Comparison of ENCODE assay signal across 9 mouse cellular contexts in the genomic region with DNA sequence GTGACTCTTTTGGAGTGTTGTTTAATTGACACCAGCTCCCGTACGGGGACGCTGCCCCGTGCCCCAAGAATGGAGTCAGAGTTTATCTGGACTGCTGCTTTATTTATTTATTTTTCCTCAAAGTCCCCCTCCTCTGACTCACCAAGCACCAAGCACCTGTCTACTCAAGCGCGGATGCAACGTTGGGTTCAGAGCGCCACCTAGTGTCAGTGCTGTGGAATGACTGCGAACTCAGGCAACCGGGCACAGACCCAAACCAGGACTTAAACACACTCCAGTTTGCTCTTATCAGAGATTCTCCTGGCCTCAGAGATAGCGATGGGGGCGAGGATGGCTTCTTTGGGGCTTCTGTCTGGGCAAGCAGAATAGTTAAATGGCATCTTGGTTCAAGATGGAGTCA. TPM values are rescaled to one million over a fixed set of nuclear protein-coding genes. Genes with fewer than 3 reads are reported as not detected.
DNase-seq lines count a peak whose midpoint lies in the region; ATAC-seq and TF ChIP-seq lines count a peak whose summit lies in the region.
"Had no signal": no experiment of that assay in that cellular context is flagged by ENCODE, and none has a peak within 500 bp of the region (broad histone marks: within the 10 kb centered on the region; RNA-seq: fewer than 3 reads in every experiment).

No protein-coding gene starts in this region.

- H3K4me2 ChIP-seq in forebrain, embryonic 11.5 days (ENCODE audit: low read depth, low read length, severe bottlenecking): no peak overlapping the region
- no peak overlapping the region for H3K4me2 ChIP-seq in forebrain, embryonic 16.5 days (ENCODE audit: low read length)
- H3K4me2 ChIP-seq: limb, embryonic 15.5 days had no signal

- no peak overlapping the region for H3K9ac ChIP-seq in forebrain, embryonic 11.5 days (ENCODE audit: low read length)
- no peak overlapping the region for H3K9ac ChIP-seq in forebrain, embryonic 16.5 days (replicated peaks; ENCODE audit: low read depth, low read length)
- H3K9ac ChIP-seq: limb, embryonic 15.5 days had no signal

- no peaks in the 10 kb centered on the region for H3K4me1 ChIP-seq in forebrain, embryonic 11.5 days (replicated peaks; ENCODE audit: control insufficient read depth, insufficient read depth, low read length)
- peaks cover 2% of the 10 kb centered on the region; the same call in 1 of the 2 replicates for H3K4me1 ChIP-seq in forebrain, embryonic 16.5 days (replicated peaks; ENCODE audit: control insufficient read depth, insufficient read depth, low read length)
- H3K4me1 ChIP-seq in lung, adult 2 months (ENCODE audit: control insufficient read depth, insufficient read depth, low read length): no peaks in the 10 kb centered on the region

- H3K9me3 ChIP-seq in forebrain, embryonic 11.5 days (ENCODE audit: control insufficient read depth, low read length): no peaks in the 10 kb centered on the region
- H3K9me3 ChIP-seq in forebrain, embryonic 16.5 days (ENCODE audit: control insufficient read depth, low read length): no peaks in the 10 kb centered on the region
- H3K9me3 ChIP-seq: limb, embryonic 15.5 days had no signal

- TF ChIP-seq CTCF in lung, adult 2 months (IDR thresholded peaks at IDR 0.05; ENCODE audit: insufficient read depth, low read length): peak; percentile 97

- no peaks in the 10 kb centered on the region for H3K36me3 ChIP-seq in forebrain, embryonic 11.5 days (ENCODE audit: control insufficient read depth, insufficient read depth, low read length)
- no peaks in the 10 kb centered on the region for H3K36me3 ChIP-seq in forebrain, embryonic 16.5 days (ENCODE audit: control insufficient read depth, insufficient read depth)
- H3K36me3 ChIP-seq: limb, embryonic 15.5 days had no signal

- no peak for ATAC-seq in forebrain, embryonic 11.5 days (replicated peaks; ENCODE audit: low FRiP score)
- no peak for ATAC-seq in forebrain, embryonic 16.5 days

- no peak overlapping the region for H3K27ac ChIP-seq in forebrain, embryonic 11.5 days (ENCODE audit: low read depth, low read length)
- no peak overlapping the region for H3K27ac ChIP-seq in forebrain, embryonic 16.5 days (ENCODE audit: low read length)

- no peak for TF ChIP-seq POLR2A in lung, adult 2 months (IDR thresholded peaks at IDR 0.05; ENCODE audit: borderline replicate concordance, extremely low read depth, low read depth, low read length)

- no peak overlapping the region for H3K4me3 ChIP-seq in forebrain, embryonic 11.5 days (ENCODE audit: low read depth, low read length)
- H3K4me3 ChIP-seq in forebrain, embryonic 16.5 days (replicated peaks; ENCODE audit: low read length): no peak overlapping the region
- H3K4me3 ChIP-seq in lung, adult 2 months (replicated peaks; ENCODE audit: extremely low read depth, low read depth, low read length): no peak overlapping the region
- H3K4me3 ChIP-seq: limb, embryonic 15.5 days had no signal

- H3K27me3 ChIP-seq in forebrain, embryonic 11.5 days (ENCODE audit: control insufficient read depth, insufficient read depth, low read length): no peaks in the 10 kb centered on the region
- H3K27me3 ChIP-seq in forebrain, embryonic 16.5 days (replicated peaks; ENCODE audit: control insufficient read depth, insufficient read depth, low read length): no peaks in the 10 kb centered on the region
- H3K27me3 ChIP-seq: limb, embryonic 15.5 days had no signal

- WGBS in forebrain, embryonic 11.5 days: 14% methylated on average over 12 of the region's 12 CpGs
- WGBS in forebrain, embryonic 16.5 days: 14% methylated on average over 12 of the region's 12 CpGs
- WGBS in lung, adult 2 months: 5% methylated on average over 12 of the region's 12 CpGs

- peak; percentile 82 for DNase-seq in forebrain, embryonic 11.5 days (ENCODE audit: low spot score)
- DNase-seq in 3T3-L1 (ENCODE audit: low read depth, low spot score): peak; percentile 74
- DNase-seq in adrenal gland, adult 2 months: peak; percentile 68
- peak; percentile 69 for DNase-seq in embryo, embryonic 11 days
- peak; percentile 65 for DNase-seq in kidney, adult 9 months
- DNase-seq in lung, adult 2 months: peak; percentile 57
- DNase-seq in right cerebral cortex, postnatal 4 days: peak; percentile 83

RNA-seq across cellular contexts. Expression of a gene that starts 25.0 kb away (rescaled TPM):
- not detected in 2 replicates for polyA plus RNA-seq in forebrain, embryonic 11.5 days (2014; fragmentation: Nextera tagmentation; extraction: Ambion mirVana)
- 5.3 and 6.3 TPM in 2 replicates for polyA plus RNA-seq in forebrain, embryonic 16.5 days (2015; fragmentation: Nextera tagmentation; extraction: Ambion mirVana)
- 10 to 100 TPM in 1 of 2 experiments, 1 to 10 TPM in 1; 4.6 to 16.1 TPM for total RNA-seq in adrenal gland, adult 2 months (2021)
- 19.0 and 19.2 TPM in 2 replicates for polyA plus RNA-seq in adrenal gland, adult 2 months (2012; rRNA removed)
- polyA plus RNA-seq in lung, adult 2 months (2012; rRNA removed): 0.80 and 1.6 TPM in 2 replicates

RNA-seq across cellular contexts. Expression of a gene that starts 38.1 kb away (rescaled TPM):
- polyA plus RNA-seq in forebrain, embryonic 11.5 days (2014; fragmentation: Nextera tagmentation; extraction: Ambion mirVana): 6.4 and 6.6 TPM in 2 replicates
- polyA plus RNA-seq in forebrain, embryonic 16.5 days (2015; fragmentation: Nextera tagmentation; extraction: Ambion mirVana): 43.4 and 44.1 TPM in 2 replicates
- total RNA-seq in adrenal gland, adult 2 months (2021): 10 to 100 TPM; 12.8 to 13.4 TPM
- 28.5 and 28.6 TPM in 2 replicates for polyA plus RNA-seq in adrenal gland, adult 2 months (2012; rRNA removed)
- polyA plus RNA-seq in lung, adult 2 months (2012; rRNA removed): 6.1 and 7.8 TPM in 2 replicates

RNA-seq across cellular contexts. Expression of a gene that starts 39.6 kb away (rescaled TPM):
- not detected in 2 replicates for polyA plus RNA-seq in forebrain, embryonic 11.5 days (2014; fragmentation: Nextera tagmentation; extraction: Ambion mirVana)
- 0.39 and 0.46 TPM in 2 replicates for polyA plus RNA-seq in forebrain, embryonic 16.5 days (2015; fragmentation: Nextera tagmentation; extraction: Ambion mirVana)
- total RNA-seq in adrenal gland, adult 2 months (2021): 1 to 10 TPM in 1 of 2 experiments, not detected in 1; 1.6 TPM
- not detected in 2 replicates for polyA plus RNA-seq in adrenal gland, adult 2 months (2012; rRNA removed)
- polyA plus RNA-seq in lung, adult 2 months (2012; rRNA removed): 1.6 TPM in 2 replicates
- polyA plus RNA-seq: limb, embryonic 15.5 days had no signal
